Mouse (Mus musculus): Measurements from ENCODE around the gene Pnliprp1. TPM values are rescaled to one million over a fixed set of nuclear protein-coding genes. Genes with fewer than 3 reads are reported as not detected.

Gene Pnliprp1
- 1.3 and 8.2 TPM in 2 replicates for polyA plus RNA-seq (2015; fragmentation: Nextera tagmentation; extraction: Ambion mirVana)

DNA sequence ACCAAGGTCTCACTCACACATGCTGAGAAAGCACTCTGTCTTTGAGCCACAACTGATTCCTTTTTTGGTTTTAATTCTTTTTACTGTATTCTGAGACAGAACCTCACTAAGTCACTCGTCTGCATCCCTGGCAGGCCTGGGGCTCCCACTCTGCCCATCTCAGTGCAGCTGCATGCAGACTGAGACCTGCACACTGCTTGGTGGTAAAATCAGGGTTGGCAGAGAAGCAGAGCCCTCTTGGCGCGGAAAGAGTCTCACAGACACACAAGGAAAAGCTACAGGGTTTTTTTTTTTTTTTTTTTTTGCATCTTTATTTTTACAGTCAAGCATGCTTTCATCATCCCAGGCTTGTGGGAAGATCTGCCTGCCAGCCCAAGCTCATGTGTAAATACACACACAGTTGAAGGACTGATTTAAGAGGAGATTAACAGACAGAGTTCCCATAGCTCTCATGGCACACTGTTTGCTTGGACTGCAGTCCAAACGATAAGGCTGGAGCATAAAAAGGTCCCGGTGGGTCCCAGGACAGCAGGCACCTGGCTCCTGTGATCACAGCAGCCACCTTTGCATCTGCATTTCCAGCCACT, at the start of gene Pnliprp1:
Gene Pnliprp1 (plus strand): TSS at position 443 of the 587 bp plus-strand sequence.
- Histone ChIP-seq H3K27ac (no peak within 1 kb of the TSS), H3K4me3 (no peak within 1 kb of the TSS), H3K4me1 (replicated peaks) (no peaks in the 10 kb centered on the region), H3K9me3 (replicated peaks) (no peaks in the 10 kb centered on the region), H3K27me3 (no peaks in the 10 kb centered on the region), H3K9ac (no peak within 1 kb of the TSS), H3K4me2 (no peak within 1 kb of the TSS), H3K36me3 (no peaks in the 10 kb centered on the region)
- 45% methylated on average over 5 of the region's 5 CpGs for WGBS
- no peak for ATAC-seq (replicated peaks; ENCODE audit: insufficient number of reproducible peaks, insufficient read depth, low FRiP score, low read depth)

DNA sequence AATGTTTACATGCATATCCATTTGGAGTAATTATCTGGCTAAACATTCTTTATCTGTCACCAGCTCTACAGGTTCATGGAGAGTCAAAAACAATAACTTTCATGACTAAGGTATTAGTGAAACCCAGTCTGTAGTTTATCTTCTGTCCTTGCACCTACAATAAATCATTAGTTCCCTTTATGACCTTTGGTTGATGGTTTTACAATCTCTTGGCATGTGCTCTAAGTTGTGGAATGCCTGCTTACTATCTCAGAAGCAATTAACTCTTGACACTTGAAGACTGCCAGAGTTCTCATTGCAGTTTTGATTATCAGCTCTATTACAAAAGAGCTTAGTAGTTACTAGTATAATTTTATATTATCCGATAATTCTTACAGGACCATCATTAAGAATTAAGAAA, 39.8 kb upstream of the Pnliprp1 start:
- no peak overlapping the region for H3K4me2 ChIP-seq
- no peak for ATAC-seq (replicated peaks; ENCODE audit: insufficient number of reproducible peaks, insufficient read depth, low FRiP score, low read depth)
- no peak overlapping the region for H3K4me3 ChIP-seq
- H3K4me1 ChIP-seq (replicated peaks), result peaks cover 2% of the 10 kb centered on the region; the same call in 1 of the 2 replicates
- H3K27me3 ChIP-seq, result no peaks in the 10 kb centered on the region
- no peaks in the 10 kb centered on the region for H3K9me3 ChIP-seq (replicated peaks)
- H3K9ac ChIP-seq, result no peak overlapping the region
- 63% methylated on average over 1 of the region's 1 CpGs for WGBS
- H3K27ac ChIP-seq, result no peak overlapping the region
- no peaks in the 10 kb centered on the region for H3K36me3 ChIP-seq

DNA sequence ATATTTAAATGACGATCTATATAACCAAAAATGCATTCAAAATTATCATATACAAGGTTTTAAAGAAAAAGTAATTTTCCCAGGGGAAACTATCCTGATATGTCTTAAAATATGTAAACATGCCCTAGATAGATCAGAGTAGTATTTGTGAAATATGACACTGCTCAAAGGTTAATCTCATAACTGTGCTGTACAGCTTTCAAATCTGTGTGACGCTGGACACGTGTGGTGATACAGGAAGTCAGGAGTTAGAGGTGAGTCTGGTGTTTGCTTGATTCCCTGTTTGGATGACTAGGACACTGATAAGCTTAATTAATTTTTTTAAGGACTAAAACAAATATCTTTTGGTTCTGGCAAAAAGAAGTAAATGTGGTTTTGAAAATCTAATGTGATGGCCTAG, 33.4 kb upstream of the Pnliprp1 start:
- WGBS, result 73% methylated on average over 3 of the region's 3 CpGs
- Histone ChIP-seq H3K9me3 (replicated peaks) (no peaks in the 10 kb centered on the region), H3K4me3 (no peak overlapping the region), H3K27me3 (no peaks in the 10 kb centered on the region), H3K9ac (no peak overlapping the region), H3K36me3 (no peaks in the 10 kb centered on the region), H3K4me2 (no peak overlapping the region), H3K27ac (no peak overlapping the region), H3K4me1 (replicated peaks) (peaks cover 2% of the 10 kb centered on the region; the same call in 1 of the 2 replicates)
- ATAC-seq (replicated peaks; ENCODE audit: insufficient number of reproducible peaks, insufficient read depth, low FRiP score, low read depth), result no peak

DNA sequence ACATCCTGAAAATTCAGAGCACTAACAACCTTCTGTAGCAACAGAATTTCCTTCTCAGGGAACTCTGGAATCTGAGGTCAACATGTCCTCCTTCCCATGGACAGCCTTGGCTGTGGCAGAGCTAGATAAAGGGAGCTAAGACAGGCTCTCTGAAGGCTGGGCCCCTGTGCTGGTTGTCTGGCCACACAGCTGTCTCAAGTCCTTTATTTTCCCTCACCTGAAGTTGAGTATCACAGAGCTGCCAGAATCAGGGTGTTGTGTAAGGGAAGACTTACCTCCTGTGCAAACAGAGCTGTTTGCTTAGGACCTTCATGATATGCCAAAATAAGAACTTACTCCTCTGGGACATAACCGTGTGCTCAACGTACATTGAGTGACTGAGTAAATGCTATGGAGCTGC, 32.5 kb upstream of the Pnliprp1 start:
- Histone ChIP-seq H3K27me3 (no peaks in the 10 kb centered on the region), H3K9ac (no peak overlapping the region), H3K36me3 (no peaks in the 10 kb centered on the region), H3K4me3 (no peak overlapping the region), H3K4me1 (replicated peaks) (peaks cover 2% of the 10 kb centered on the region; the same call in 1 of the 2 replicates), H3K9me3 (replicated peaks) (no peaks in the 10 kb centered on the region), H3K27ac (no peak overlapping the region), H3K4me2 (no peak overlapping the region)
- ATAC-seq (replicated peaks; ENCODE audit: insufficient number of reproducible peaks, insufficient read depth, low FRiP score, low read depth), result no peak
- 61% methylated on average over 2 of the region's 2 CpGs for WGBS

DNA sequence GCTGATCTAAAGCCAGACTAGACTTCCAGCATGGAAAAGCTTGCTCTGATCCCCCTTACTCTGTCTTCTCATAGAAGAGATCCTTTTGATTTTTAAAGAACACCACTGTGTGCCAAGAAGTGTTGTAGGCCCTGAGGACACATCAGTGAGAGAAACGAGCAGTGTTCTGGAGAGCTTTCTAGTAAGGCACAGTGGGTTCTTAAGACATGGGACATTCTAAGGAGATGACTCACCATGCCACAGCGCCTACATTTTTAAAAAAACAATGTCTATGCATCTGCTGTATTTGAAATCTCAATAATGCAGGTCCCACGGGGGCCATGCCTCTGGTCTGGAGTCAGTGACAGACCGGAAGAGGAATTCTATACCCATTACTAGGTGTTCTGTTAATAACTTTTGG, 24.1 kb upstream of the Pnliprp1 start:
- no peak for ATAC-seq (replicated peaks; ENCODE audit: insufficient number of reproducible peaks, insufficient read depth, low FRiP score, low read depth)
- Histone ChIP-seq H3K4me2 (no peak overlapping the region), H3K27me3 (no peaks in the 10 kb centered on the region), H3K9me3 (replicated peaks) (no peaks in the 10 kb centered on the region), H3K36me3 (no peaks in the 10 kb centered on the region), H3K4me3 (no peak overlapping the region), H3K9ac (no peak overlapping the region), H3K27ac (no peak overlapping the region), H3K4me1 (replicated peaks) (no peaks in the 10 kb centered on the region)
- 74% methylated on average over 4 of the region's 4 CpGs for WGBS

DNA sequence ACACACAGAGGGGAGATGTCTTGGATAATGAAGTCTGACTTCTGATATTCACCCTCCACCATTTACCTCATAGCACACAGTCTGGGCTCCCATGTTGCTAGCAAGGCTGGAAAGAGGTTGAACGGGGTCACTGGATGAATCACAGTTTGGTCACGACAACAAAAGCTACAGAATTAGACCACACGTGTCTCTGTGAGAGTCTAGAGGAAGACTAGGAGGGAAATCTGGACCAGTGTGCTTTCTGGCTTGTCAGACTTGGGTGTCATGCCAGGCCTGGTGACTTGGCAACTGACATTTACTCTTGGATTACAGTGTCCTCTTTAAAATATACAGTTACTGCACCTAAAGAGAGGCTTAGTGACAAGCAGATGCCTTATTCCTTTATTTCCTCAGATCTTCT, 20.1 kb upstream of the Pnliprp1 start:
- no peak overlapping the region for H3K4me3 ChIP-seq
- no peak for ATAC-seq (replicated peaks; ENCODE audit: insufficient number of reproducible peaks, insufficient read depth, low FRiP score, low read depth)
- no peaks in the 10 kb centered on the region for H3K4me1 ChIP-seq (replicated peaks)
- WGBS, result 75% methylated on average over 3 of the region's 3 CpGs
- no peaks in the 10 kb centered on the region for H3K27me3 ChIP-seq
- H3K4me2 ChIP-seq, result no peak overlapping the region
- no peaks in the 10 kb centered on the region for H3K9me3 ChIP-seq (replicated peaks)
- H3K27ac ChIP-seq, result no peak overlapping the region
- H3K9ac ChIP-seq, result no peak overlapping the region
- no peaks in the 10 kb centered on the region for H3K36me3 ChIP-seq

DNA sequence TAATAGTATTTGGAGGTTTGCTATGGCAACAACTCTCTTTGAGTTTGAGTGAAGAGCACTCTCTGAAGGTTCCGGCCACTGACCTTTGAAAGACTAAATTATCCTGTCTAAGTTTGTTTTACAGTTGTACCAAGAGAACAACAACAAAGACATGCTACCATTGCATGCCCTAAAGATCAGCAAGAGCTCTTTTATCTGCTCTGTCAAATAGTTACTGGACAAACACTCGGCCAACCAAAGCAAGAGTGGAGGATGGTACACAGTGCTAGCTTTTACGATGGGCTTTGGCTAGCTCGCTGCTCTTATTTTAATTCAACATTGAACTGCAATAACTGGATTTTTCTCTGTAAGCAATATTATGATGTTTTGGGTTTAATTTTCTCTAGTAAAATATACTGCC, 10.8 kb upstream of the Pnliprp1 start:
- H3K27ac ChIP-seq, result no peak overlapping the region
- no peak overlapping the region for H3K4me3 ChIP-seq
- no peak overlapping the region for H3K9ac ChIP-seq
- ATAC-seq (replicated peaks; ENCODE audit: insufficient number of reproducible peaks, insufficient read depth, low FRiP score, low read depth), result no peak
- no peak overlapping the region for H3K4me2 ChIP-seq
- H3K27me3 ChIP-seq, result no peaks in the 10 kb centered on the region
- H3K36me3 ChIP-seq, result no peaks in the 10 kb centered on the region
- no peaks in the 10 kb centered on the region for H3K9me3 ChIP-seq (replicated peaks)
- 79% methylated on average over 4 of the region's 4 CpGs for WGBS
- H3K4me1 ChIP-seq (replicated peaks), result no peaks in the 10 kb centered on the region

DNA sequence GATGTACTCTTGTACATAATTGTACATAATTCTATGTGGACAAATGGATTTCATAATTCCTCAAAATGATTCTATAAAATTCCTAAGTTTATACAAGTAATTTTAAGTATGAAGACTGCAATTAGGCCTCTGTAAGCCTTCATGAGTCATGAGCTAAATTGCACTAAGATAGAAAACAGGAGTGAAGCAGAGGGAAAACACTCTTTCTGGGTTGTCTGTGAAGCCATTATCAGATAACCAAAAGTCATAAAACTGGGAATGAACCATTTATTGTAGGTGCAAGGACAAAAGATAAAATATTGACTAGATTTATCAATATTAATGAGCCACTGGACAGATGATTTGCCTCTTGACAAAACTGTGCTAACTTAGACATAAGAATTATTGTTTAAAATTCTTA, 8.2 kb upstream of the Pnliprp1 start:
- ATAC-seq (replicated peaks; ENCODE audit: insufficient number of reproducible peaks, insufficient read depth, low FRiP score, low read depth), result no peak
- H3K4me3 ChIP-seq, result no peak overlapping the region

DNA sequence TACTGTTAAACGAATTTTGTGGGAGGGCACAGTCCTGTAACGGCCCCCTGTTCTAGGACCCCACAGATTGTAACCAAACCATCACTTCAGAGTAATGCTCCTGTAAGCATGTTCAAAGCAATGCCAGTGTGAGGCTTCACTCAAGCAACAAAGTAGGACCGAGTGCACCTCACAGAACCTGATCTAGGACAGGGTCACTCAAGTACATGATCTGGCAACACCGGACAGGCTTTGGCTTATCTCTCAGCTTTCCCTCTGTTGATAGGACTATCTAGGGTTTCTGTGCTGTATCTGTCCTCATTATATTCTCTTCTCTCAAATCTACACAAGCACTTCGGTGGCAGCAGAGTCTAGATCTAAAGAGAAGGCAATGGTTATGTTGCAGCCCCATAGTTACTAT, 2.1 kb upstream of the Pnliprp1 start:
- WGBS, result 59% methylated on average over 5 of the region's 5 CpGs

More for the DNA sequence above, 8.2 kb upstream of the Pnliprp1 start:
- no peak overlapping the region for H3K27ac ChIP-seq
- no peaks in the 10 kb centered on the region for H3K4me1 ChIP-seq (replicated peaks)
- H3K4me2 ChIP-seq, result no peak overlapping the region
- no peak overlapping the region for H3K9ac ChIP-seq
- no peaks in the 10 kb centered on the region for H3K36me3 ChIP-seq
- H3K9me3 ChIP-seq (replicated peaks), result no peaks in the 10 kb centered on the region
- no peaks in the 10 kb centered on the region for H3K27me3 ChIP-seq

DNA sequence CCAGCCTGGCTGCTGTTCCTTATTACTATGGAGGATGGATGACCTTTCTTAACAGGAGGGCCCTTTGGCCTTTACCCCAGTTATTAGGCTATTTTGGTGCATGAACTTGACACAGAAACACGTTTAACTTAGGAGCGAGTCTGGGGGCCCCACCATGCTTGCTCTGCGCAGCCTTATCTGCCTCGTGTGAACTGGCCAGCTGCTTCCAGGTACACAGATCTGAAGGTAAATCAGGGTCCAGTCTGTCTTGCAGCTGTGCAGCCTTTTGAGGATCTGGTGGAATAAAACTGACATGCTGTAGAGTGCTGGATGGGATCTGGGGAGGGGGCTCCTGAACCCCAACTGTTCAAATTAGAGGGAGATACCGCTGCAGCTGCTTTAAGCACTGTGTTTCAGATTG, 931 bp upstream of the Pnliprp1 start:
- Histone ChIP-seq H3K36me3 (no peaks in the 10 kb centered on the region), H3K27ac (no peak overlapping the region), H3K4me2 (no peak overlapping the region), H3K27me3 (no peaks in the 10 kb centered on the region), H3K4me3 (no peak overlapping the region), H3K9ac (no peak overlapping the region), H3K4me1 (replicated peaks) (no peaks in the 10 kb centered on the region), H3K9me3 (replicated peaks) (no peaks in the 10 kb centered on the region)
- ATAC-seq (replicated peaks; ENCODE audit: insufficient number of reproducible peaks, insufficient read depth, low FRiP score, low read depth), result no peak
- WGBS, result 63% methylated on average over 5 of the region's 5 CpGs

More for the DNA sequence above, 2.1 kb upstream of the Pnliprp1 start:
- Histone ChIP-seq H3K36me3 (no peaks in the 10 kb centered on the region), H3K4me2 (no peak overlapping the region), H3K27me3 (no peaks in the 10 kb centered on the region), H3K9me3 (replicated peaks) (no peaks in the 10 kb centered on the region), H3K27ac (no peak overlapping the region), H3K4me3 (no peak overlapping the region), H3K4me1 (replicated peaks) (no peaks in the 10 kb centered on the region), H3K9ac (no peak overlapping the region)
- no peak for ATAC-seq (replicated peaks; ENCODE audit: insufficient number of reproducible peaks, insufficient read depth, low FRiP score, low read depth)

DNA sequence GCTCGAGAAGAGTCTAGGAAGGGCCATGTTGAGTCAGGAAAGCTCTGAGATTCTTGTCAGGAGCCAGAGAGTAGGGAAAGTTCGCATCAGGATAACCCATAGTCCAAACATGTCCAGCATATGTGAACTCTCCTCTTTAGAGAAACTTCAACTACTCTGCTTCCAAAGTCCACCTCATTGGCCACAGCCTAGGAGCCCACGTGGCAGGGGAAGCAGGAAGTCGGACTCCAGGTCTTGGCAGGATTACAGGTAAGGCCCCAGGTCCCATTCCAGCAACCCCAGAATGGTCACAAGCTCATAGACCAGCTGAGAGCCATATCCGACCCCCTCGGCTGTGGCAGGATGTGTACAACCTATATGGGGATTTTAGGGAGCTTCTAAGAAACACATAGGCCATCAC, 4.5 kb downstream of the Pnliprp1 start:
- WGBS, result 77% methylated on average over 6 of the region's 6 CpGs

DNA sequence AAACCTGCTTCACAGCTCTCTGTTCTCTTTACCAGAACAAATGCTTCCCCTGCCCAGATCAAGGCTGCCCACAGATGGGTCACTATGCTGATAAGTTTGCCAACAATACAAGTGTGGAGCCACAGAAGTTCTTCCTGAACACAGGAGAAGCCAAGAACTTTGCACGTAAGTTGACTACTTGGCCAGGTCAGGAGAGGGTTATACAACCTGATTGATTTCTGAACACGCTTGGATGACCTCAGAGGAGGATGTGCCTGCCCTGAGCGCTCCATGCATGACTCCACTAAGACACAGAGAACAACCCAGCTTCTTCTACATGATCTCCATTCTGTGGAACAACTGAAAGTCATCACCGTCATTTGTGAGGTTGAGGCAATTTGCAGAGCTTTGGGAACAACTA, 9.4 kb downstream of the Pnliprp1 start:
- Histone ChIP-seq H3K27ac (no peak overlapping the region), H3K4me3 (no peak overlapping the region), H3K27me3 (no peaks in the 10 kb centered on the region), H3K4me2 (no peak overlapping the region), H3K9me3 (replicated peaks) (no peaks in the 10 kb centered on the region), H3K36me3 (no peaks in the 10 kb centered on the region), H3K4me1 (replicated peaks) (no peaks in the 10 kb centered on the region), H3K9ac (no peak overlapping the region)
- ATAC-seq (replicated peaks; ENCODE audit: insufficient number of reproducible peaks, insufficient read depth, low FRiP score, low read depth), result no peak
- 83% methylated on average over 4 of the region's 4 CpGs for WGBS

More for the DNA sequence above, 4.5 kb downstream of the Pnliprp1 start:
- Histone ChIP-seq H3K9ac (no peak overlapping the region), H3K4me3 (no peak overlapping the region), H3K4me1 (replicated peaks) (no peaks in the 10 kb centered on the region), H3K27me3 (no peaks in the 10 kb centered on the region), H3K9me3 (replicated peaks) (no peaks in the 10 kb centered on the region), H3K4me2 (no peak overlapping the region), H3K36me3 (no peaks in the 10 kb centered on the region), H3K27ac (no peak overlapping the region)
- ATAC-seq (replicated peaks; ENCODE audit: insufficient number of reproducible peaks, insufficient read depth, low FRiP score, low read depth), result no peak
